Mouse (Mus musculus) CH12.LX (cell line): ENCODE measurements around the gene Htr1d.

ENCODE experiments used
- BHLHE40 ChIP-seq: IDR thresholded peaks from 2 replicates; pipeline ENCODE4 v1.6.1; 2011; ENCODE audit warnings: mild to moderate bottlenecking, low read depth, low read length, improper control_type of control experiment
- CTCF ChIP-seq, 2 experiments: IDR thresholded peaks in 1 of 2; conservative IDR thresholded peaks in 1 of 2; 2 replicates each; pipeline ENCODE4 v1.5.1; 2011 to 2012; ENCODE audit warnings: low read depth in 2 of 2, low read length in 2 of 2, improper control_type of control experiment in 1 of 2, inconsistent platforms in 1 of 2, mild to moderate bottlenecking in 1 of 2, moderate library complexity in 1 of 2
- ELF1 ChIP-seq: IDR thresholded peaks from 2 replicates; pipeline ENCODE4 v1.6.1; 2014; ENCODE audit warnings: low read depth, mild to moderate bottlenecking, inconsistent platforms, low read length, improper control_type of control experiment
- ETS1 ChIP-seq: conservative IDR thresholded peaks from 2 replicates; pipeline ENCODE4 v1.6.1; 2012; ENCODE audit warnings: low read depth, mild to moderate bottlenecking, inconsistent platforms, low read length, improper control_type of control experiment, moderate library complexity
- JUND ChIP-seq: conservative IDR thresholded peaks from 2 replicates; pipeline ENCODE4 v1.6.1; 2011; ENCODE audit warnings: low read depth, low read length, improper control_type of control experiment
- KAT2A ChIP-seq: IDR thresholded peaks from 2 replicates; pipeline ENCODE4 v1.6.1; 2012; ENCODE audit warnings: low read length, improper control_type of control experiment, inconsistent platforms; ENCODE audit not compliant: insufficient replicate concordance
- MAX ChIP-seq: IDR thresholded peaks from 2 replicates; pipeline ENCODE4 v1.6.1; 2011; ENCODE audit warnings: low read length, improper control_type of control experiment
- POLR2A ChIP-seq: IDR thresholded peaks from 2 replicates; pipeline ENCODE4 v1.6.1; 2011; ENCODE audit warnings: low read depth, mild to moderate bottlenecking, improper control_type of control experiment, low read length
- SIN3A ChIP-seq: IDR thresholded peaks from 2 replicates; pipeline ENCODE4 v1.6.1; 2012; ENCODE audit warnings: low read length, improper control_type of control experiment, inconsistent platforms
- USF1 ChIP-seq: IDR thresholded peaks from 2 replicates; pipeline ENCODE4 v1.6.1; 2014; ENCODE audit warnings: low read depth, mild to moderate bottlenecking, inconsistent platforms, low read length, improper control_type of control experiment
- ZNF384 ChIP-seq: IDR thresholded peaks from 2 replicates; pipeline ENCODE4 v1.6.1; 2012; ENCODE audit warnings: low read depth, low read length, improper control_type of control experiment, inconsistent platforms

DNA sequence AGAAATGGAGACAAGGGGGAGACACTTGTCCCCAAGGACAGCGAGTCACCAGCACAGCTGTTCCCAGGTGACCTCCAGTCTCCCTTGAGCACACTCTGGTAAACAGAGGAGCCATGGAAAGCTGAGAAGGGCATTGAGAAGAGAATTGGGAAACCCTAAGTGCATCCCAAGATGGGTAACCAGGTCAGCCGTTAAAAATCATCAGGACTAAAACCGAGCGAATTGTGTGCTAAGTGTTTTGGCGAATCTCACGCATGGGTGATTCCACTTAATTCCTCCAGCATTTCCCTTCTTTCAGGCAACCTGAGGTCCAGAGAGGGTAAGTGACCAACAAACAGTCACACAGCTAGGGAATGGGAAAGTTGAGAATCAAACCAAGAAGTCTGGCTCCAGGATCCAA is 3.9 kb upstream of the Htr1d start:
- TF ChIP-seq ZNF384 (no peak), POLR2A (no peak), JUND (no peak), USF1 (no peak), BHLHE40 (no peak), CTCF (conservative IDR thresholded peaks at IDR 0.05 in 1 of 2, IDR thresholded peaks at IDR 0.05 in 1 of 2; ENCODE audit: low read depth in 2 of 2, low read length in 2 of 2) (no peak), KAT2A (no peak), MAX (no peak), ETS1 (no peak), SIN3A (no peak), ELF1 (no peak)
